Mouse (Mus musculus) liver, embryonic 14.5 days (tissue): ENCODE measurements around the gene 2310039H08Rik. TPM values are rescaled to one million over a fixed set of nuclear protein-coding genes. Genes with fewer than 3 reads are reported as not detected.

Experiments used
- ATAC-seq: fragments of 200-750 bp; cut with Nextera tagmentation; 2 replicates; pipeline ENCODE4 v1.8.0; 2017; ENCODE audit warnings: moderate number of reproducible peaks, mild to moderate bottlenecking, moderate library complexity; ENCODE audit not compliant: insufficient read depth
- DNase-seq, 3 experiments: peaks; one replicate each; pipeline ENCODE4 v3.0.0-alpha.2; 2012 to 2013; ENCODE audit warnings: low read depth in 3 of 3, low spot score in 3 of 3
- H3K27ac ChIP-seq: fragments of 300-500 bp; sonication (generic); 2 replicates; pipeline ENCODE4 v1.5.1; 2014; ENCODE audit warnings: moderate library complexity, mild to moderate bottlenecking, control low read depth, inconsistent platforms
- H3K27me3 ChIP-seq: fragments of 300-500 bp; sonication (generic); 2 replicates; pipeline ENCODE4 v1.6.1; 2014; ENCODE audit warnings: mild to moderate bottlenecking, low read length, moderate library complexity; ENCODE audit not compliant: control insufficient read depth, insufficient read depth
- H3K36me3 ChIP-seq: fragments of 300-500 bp; sonication (generic); replicated peaks from 2 replicates; pipeline ENCODE4 v1.6.1; 2014; ENCODE audit warnings: low read depth; ENCODE audit not compliant: control insufficient read depth, insufficient read depth
- H3K4me1 ChIP-seq, 2 experiments: fragments of 200-500 bp in 1 of 2; fragments of 300-500 bp in 1 of 2; sonication (generic) in 1 of 2; replicated peaks; 2 replicates each; pipeline ENCODE4 v1.6.1; 2012 to 2014; ENCODE audit warnings: antibody characterized with exemption in 1 of 2, inconsistent platforms in 1 of 2, low read length in 1 of 2; ENCODE audit not compliant: control insufficient read depth in 2 of 2, insufficient read depth in 2 of 2
- H3K4me2 ChIP-seq: fragments of 300-500 bp; sonication (generic); 2 replicates; pipeline ENCODE4 v1.6.1; 2014; ENCODE audit warnings: low read depth, mild to moderate bottlenecking, control low read depth, moderate library complexity
- H3K4me3 ChIP-seq, 2 experiments: fragments of 200-500 bp in 1 of 2; fragments of 300-500 bp in 1 of 2; sonication (generic) in 1 of 2; 2 replicates each; pipeline ENCODE4 v1.5.1; 2012 to 2014; ENCODE audit warnings: low read depth in 2 of 2, low read length in 2 of 2, mild to moderate bottlenecking in 2 of 2, control low read depth in 1 of 2, inconsistent platforms in 1 of 2, moderate library complexity in 1 of 2; ENCODE audit not compliant: insufficient read depth in 1 of 2
- H3K9ac ChIP-seq: fragments of 300-500 bp; sonication (generic); replicated peaks from 2 replicates; pipeline ENCODE4 v1.6.1; 2014; ENCODE audit warnings: mild to moderate bottlenecking, control low read depth, moderate library complexity
- H3K9me3 ChIP-seq: fragments of 300-500 bp; sonication (generic); 2 replicates; pipeline ENCODE4 v1.6.1; 2016; ENCODE audit warnings: low read length, mixed read lengths; ENCODE audit not compliant: control insufficient read depth
- CTCF ChIP-seq: IDR thresholded peaks from 2 replicates; pipeline ENCODE4 v1.5.1; 2016; ENCODE audit warnings: antibody characterized with exemption, low read depth, control low read depth
- EP300 ChIP-seq: IDR thresholded peaks from 2 replicates; pipeline ENCODE4 v1.6.1; 2016; ENCODE audit warnings: antibody characterized with exemption, low read depth
- WGBS: fragments of 180-500 bp; shearing (Covaris S2); extraction: QIAGEN DNeasy Blood & Tissue Kit; methylation state at CpG from one replicate; pipeline ENCODE4 v1.1.7; 2014; ENCODE audit not compliant: insufficient replicate concordance; 5-methylcytosine and 5-hydroxymethylcytosine counted together
- polyA plus RNA-seq, 2 experiments: library from polyadenylated mRNA; depleted of rRNA in 1 of 2; stranded (reverse) in 1 of 2; unstranded in 1 of 2; fragments of >200 nt; fragmentation: Nextera tagmentation in 1 of 2; extraction: Ambion mirVana in 1 of 2; gene quantifications; 2 replicates each; pipeline versions ENCODE4 v1.2.1 to v1.2.3; 2012 to 2014

The 2310039H08Rik gene
- polyA plus RNA-seq, 2 experiments: 36.7 to 62.7 TPM

- no peak overlapping the region for H3K9ac ChIP-seq
- no peaks in the 10 kb centered on the region for H3K9me3 ChIP-seq
- H3K4me1 ChIP-seq: peaks cover 0 to 12% of the 10 kb centered on the region in 2 experiments; a peak in 2 of 4 replicates
- H3K27me3 ChIP-seq: no peaks in the 10 kb centered on the region
- 87% methylated on average over 7 of the region's 8 CpGs for WGBS
- no peak overlapping the region for H3K27ac ChIP-seq
- no peak for DNase-seq
- no peak for ATAC-seq
- no peak for TF ChIP-seq CTCF
- TF ChIP-seq EP300: no peak
- H3K36me3 ChIP-seq: peaks cover 9% of the 10 kb centered on the region
- H3K4me2 ChIP-seq: no peak overlapping the region
- no peak overlapping the region for H3K4me3 ChIP-seq
Measured at GRCm38 (mm10) chr17:46797386-46797785, 25.0 kb downstream of the 2310039H08Rik start.

GRCm38 (mm10) chr17:46799680-46800079 lies 27.2 kb downstream of the 2310039H08Rik start:
- DNase-seq (no peak), ATAC-seq (no peak)
- Histone ChIP-seq H3K4me1 (peaks cover 0 to 3% of the 10 kb centered on the region in 2 experiments; a peak in 1 of 4 replicates), H3K9me3 (no peaks in the 10 kb centered on the region), H3K36me3 (peaks cover 9% of the 10 kb centered on the region), H3K9ac (no peak overlapping the region), H3K27ac (no peak overlapping the region), H3K4me2 (no peak overlapping the region), H3K4me3 (no peak overlapping the region), H3K27me3 (no peaks in the 10 kb centered on the region)
- TF ChIP-seq EP300 (no peak), CTCF (no peak)
- 62% methylated on average over 10 of the region's 10 CpGs for WGBS

GRCm38 (mm10) chr17:46801761-46802160 lies 29.3 kb downstream of the 2310039H08Rik start:
- Histone ChIP-seq H3K4me1 (peaks cover 0 to 3% of the 10 kb centered on the region in 2 experiments; a peak in 1 of 4 replicates), H3K27me3 (no peaks in the 10 kb centered on the region), H3K4me2 (no peak overlapping the region), H3K4me3 (no peak overlapping the region), H3K27ac (no peak overlapping the region), H3K9ac (no peak overlapping the region), H3K9me3 (no peaks in the 10 kb centered on the region), H3K36me3 (peaks cover 17% of the 10 kb centered on the region)
- DNase-seq (no peak), ATAC-seq (no peak)
- TF ChIP-seq EP300 (no peak), CTCF (no peak)
- 71% methylated on average over 6 of the region's 6 CpGs for WGBS

- 87% methylated on average over 10 of the region's 10 CpGs for WGBS
- H3K36me3 ChIP-seq: peaks cover 30% of the 10 kb centered on the region
- H3K9me3 ChIP-seq: no peaks in the 10 kb centered on the region
Measured at GRCm38 (mm10) chr17:46808376-46808775, 35.9 kb downstream of the 2310039H08Rik start.

GRCm38 (mm10) chr17:46809131-46809830 lies 36.8 kb downstream of the 2310039H08Rik start:
- DNase-seq (no peak), ATAC-seq (no peak)
- Histone ChIP-seq H3K9ac (no peak overlapping the region), H3K4me3 (no peak overlapping the region), H3K36me3 (peaks cover 30% of the 10 kb centered on the region), H3K27me3 (no peaks in the 10 kb centered on the region), H3K4me1 (no peaks in the 10 kb centered on the region), H3K27ac (no peak overlapping the region), H3K9me3 (no peaks in the 10 kb centered on the region), H3K4me2 (no peak overlapping the region)
- TF ChIP-seq EP300 (no peak), CTCF (no peak)
- WGBS: 81% methylated on average over 6 of the region's 6 CpGs

More at GRCm38 (mm10) chr17:46808376-46808775, 35.9 kb downstream of the 2310039H08Rik start:
- Histone ChIP-seq H3K9ac (no peak overlapping the region), H3K4me3 (no peak overlapping the region), H3K4me2 (no peak overlapping the region), H3K4me1 (no peaks in the 10 kb centered on the region), H3K27ac (no peak overlapping the region), H3K27me3 (no peaks in the 10 kb centered on the region)
- ATAC-seq (no peak), DNase-seq (no peak)
- TF ChIP-seq CTCF (no peak), EP300 (no peak)
